Mouse (Mus musculus) hindbrain, embryonic 14.5 days (tissue): ENCODE measurements around the gene 1110008P14Rik. TPM values are rescaled to one million over a fixed set of nuclear protein-coding genes. Genes with fewer than 3 reads are reported as not detected.

ENCODE experiments used
- ATAC-seq: fragments of 200-750 bp; cut with Nextera tagmentation; 2 replicates; pipeline ENCODE4 v1.8.0; 2017; ENCODE audit warnings: moderate number of reproducible peaks, mild to moderate bottlenecking, moderate TSS enrichment, moderate library complexity; ENCODE audit not compliant: low FRiP score
- DNase-seq: peaks from one replicate; pipeline ENCODE4 v3.0.0-alpha.2; 2015; ENCODE audit warnings: low spot score
- H3K27ac ChIP-seq: fragments of 300-500 bp; sonication (generic); 2 replicates; pipeline ENCODE4 v1.5.1; 2014; ENCODE audit warnings: mild to moderate bottlenecking, moderate library complexity
- H3K27me3 ChIP-seq: fragments of 300-500 bp; sonication (generic); 2 replicates; pipeline ENCODE4 v1.6.1; 2014; ENCODE audit warnings: mild to moderate bottlenecking, low read length, mixed read lengths; ENCODE audit not compliant: control insufficient read depth, insufficient read depth
- H3K36me3 ChIP-seq: fragments of 300-500 bp; sonication (generic); replicated peaks from 2 replicates; pipeline ENCODE4 v1.6.1; 2014; ENCODE audit not compliant: control insufficient read depth, insufficient read depth
- H3K4me1 ChIP-seq: fragments of 300-500 bp; sonication (generic); replicated peaks from 2 replicates; pipeline ENCODE4 v1.6.1; 2014; ENCODE audit warnings: antibody characterized with exemption, low read length, mixed read lengths; ENCODE audit not compliant: control insufficient read depth, insufficient read depth
- H3K4me2 ChIP-seq: fragments of 300-500 bp; sonication (generic); replicated peaks from 2 replicates; pipeline ENCODE4 v1.6.1; 2014; ENCODE audit warnings: mild to moderate bottlenecking, moderate library complexity
- H3K4me3 ChIP-seq: fragments of 300-500 bp; sonication (generic); replicated peaks from 2 replicates; pipeline ENCODE4 v1.5.1; 2014; ENCODE audit warnings: mild to moderate bottlenecking, low read length
- H3K9ac ChIP-seq: fragments of 300-500 bp; sonication (generic); 2 replicates; pipeline ENCODE4 v1.6.1; 2014
- H3K9me3 ChIP-seq: fragments of 300-500 bp; sonication (generic); 2 replicates; pipeline ENCODE4 v1.6.1; 2016; ENCODE audit warnings: low read length; ENCODE audit not compliant: control insufficient read depth
- WGBS: fragments of 180-500 bp; shearing (Covaris S2); extraction: QIAGEN DNeasy Blood & Tissue Kit; methylation state at CpG from one replicate; pipeline ENCODE4 v1.1.7; 2014; 5-methylcytosine and 5-hydroxymethylcytosine counted together
- polyA plus RNA-seq: library from polyadenylated mRNA; unstranded; fragments of >200 nt; fragmentation: Nextera tagmentation; extraction: Ambion mirVana; gene quantifications from 2 replicates; pipeline ENCODE4 v1.2.1, GENCODE M21; 2014

1110008P14Rik gene
- polyA plus RNA-seq, 1 experiment from 2014 or later = 175 TPM

DNA sequence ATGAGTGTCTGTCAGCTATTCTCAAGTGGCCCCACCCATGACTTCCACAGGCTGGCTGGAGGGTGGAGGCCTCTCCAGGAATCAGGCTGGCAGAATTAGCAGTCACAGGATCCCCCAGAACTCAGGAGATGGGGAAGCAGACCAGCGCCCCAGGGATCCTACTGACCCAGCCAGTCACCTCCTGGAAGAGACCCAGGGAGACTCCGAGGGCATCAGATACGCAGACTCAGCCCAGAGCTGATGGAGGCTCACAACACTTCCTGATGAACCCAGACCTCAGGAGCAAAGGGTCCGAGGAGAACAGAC, 40.2 kb downstream of the 1110008P14Rik start:
- WGBS = 86% methylated on average over 4 of the region's 4 CpGs

GRCm38 (mm10) chr2:32340836-32341633, 40.7 kb downstream of the 1110008P14Rik start:
- H3K4me3 ChIP-seq = no peak overlapping the region
- H3K4me1 ChIP-seq = peaks cover 13% of the 10 kb centered on the region
- no peak overlapping the region for H3K4me2 ChIP-seq
- no peaks in the 10 kb centered on the region for H3K27me3 ChIP-seq
- no peaks in the 10 kb centered on the region for H3K9me3 ChIP-seq
- DNase-seq (no peak), ATAC-seq (no peak)
- no peak overlapping the region for H3K9ac ChIP-seq
- no peak overlapping the region for H3K27ac ChIP-seq
- WGBS = 83% methylated on average over 13 of the region's 13 CpGs
- peaks cover 45% of the 10 kb centered on the region for H3K36me3 ChIP-seq

More for the DNA sequence above, 40.2 kb downstream of the 1110008P14Rik start:
- Histone ChIP-seq H3K9me3 (no peaks in the 10 kb centered on the region), H3K4me1 (peaks cover 13% of the 10 kb centered on the region), H3K9ac (no peak overlapping the region), H3K27me3 (no peaks in the 10 kb centered on the region), H3K27ac (no peak overlapping the region), H3K36me3 (peaks cover 42% of the 10 kb centered on the region), H3K4me2 (no peak overlapping the region), H3K4me3 (no peak overlapping the region)
- ATAC-seq (no peak), DNase-seq (no peak)

- no peak overlapping the region for H3K4me2 ChIP-seq
- DNase-seq (no peak), ATAC-seq (no peak)
- peaks cover 54% of the 10 kb centered on the region for H3K36me3 ChIP-seq
- H3K27me3 ChIP-seq = no peaks in the 10 kb centered on the region
- H3K9me3 ChIP-seq = no peaks in the 10 kb centered on the region
- WGBS = 37% methylated on average over 26 of the region's 26 CpGs
- H3K4me1 ChIP-seq = peaks cover 13% of the 10 kb centered on the region
- H3K9ac ChIP-seq = no peak overlapping the region
- H3K4me3 ChIP-seq = no peak overlapping the region
- H3K27ac ChIP-seq = no peak overlapping the region
Measured at GRCm38 (mm10) chr2:32339912-32340642, 41.7 kb downstream of the 1110008P14Rik start.

GRCm38 (mm10) chr2:32335888-32336287, 45.9 kb downstream of the 1110008P14Rik start:
- no peaks in the 10 kb centered on the region for H3K4me1 ChIP-seq
- H3K4me3 ChIP-seq = no peak overlapping the region
- no peaks in the 10 kb centered on the region for H3K9me3 ChIP-seq
- DNase-seq (no peak), ATAC-seq (no peak)
- H3K27ac ChIP-seq = no peak overlapping the region
- 60% methylated on average over 15 of the region's 15 CpGs for WGBS
- no peak overlapping the region for H3K4me2 ChIP-seq
- peaks cover 89% of the 10 kb centered on the region for H3K36me3 ChIP-seq
- no peak overlapping the region for H3K9ac ChIP-seq
- H3K27me3 ChIP-seq = no peaks in the 10 kb centered on the region

- DNase-seq (no peak), ATAC-seq (no peak)
- no peak overlapping the region for H3K27ac ChIP-seq
- H3K36me3 ChIP-seq = peaks cover 67% of the 10 kb centered on the region
- no peaks in the 10 kb centered on the region; the same call in 1 of the 2 replicates for H3K4me1 ChIP-seq
- no peaks in the 10 kb centered on the region for H3K27me3 ChIP-seq
- no peak overlapping the region for H3K9ac ChIP-seq
- 89% methylated on average over 5 of the region's 5 CpGs for WGBS
- no peaks in the 10 kb centered on the region for H3K9me3 ChIP-seq
- H3K4me3 ChIP-seq = no peak overlapping the region
- no peak overlapping the region for H3K4me2 ChIP-seq
Measured at GRCm38 (mm10) chr2:32332159-32332558, 49.6 kb downstream of the 1110008P14Rik start.

- WGBS = 49% methylated on average over 6 of the region's 6 CpGs
- H3K4me2 ChIP-seq = no peak overlapping the region
- H3K9ac ChIP-seq = no peak overlapping the region
- DNase-seq = no peak
- no peaks in the 10 kb centered on the region; the same call in 1 of the 2 replicates for H3K4me1 ChIP-seq
- H3K9me3 ChIP-seq = no peaks in the 10 kb centered on the region
- no peak for ATAC-seq
- no peak overlapping the region for H3K27ac ChIP-seq
- H3K4me3 ChIP-seq = no peak overlapping the region
- no peaks in the 10 kb centered on the region for H3K27me3 ChIP-seq
- peaks cover 55% of the 10 kb centered on the region for H3K36me3 ChIP-seq
Measured at GRCm38 (mm10) chr2:32329531-32329930, 52.2 kb downstream of the 1110008P14Rik start.

DNA sequence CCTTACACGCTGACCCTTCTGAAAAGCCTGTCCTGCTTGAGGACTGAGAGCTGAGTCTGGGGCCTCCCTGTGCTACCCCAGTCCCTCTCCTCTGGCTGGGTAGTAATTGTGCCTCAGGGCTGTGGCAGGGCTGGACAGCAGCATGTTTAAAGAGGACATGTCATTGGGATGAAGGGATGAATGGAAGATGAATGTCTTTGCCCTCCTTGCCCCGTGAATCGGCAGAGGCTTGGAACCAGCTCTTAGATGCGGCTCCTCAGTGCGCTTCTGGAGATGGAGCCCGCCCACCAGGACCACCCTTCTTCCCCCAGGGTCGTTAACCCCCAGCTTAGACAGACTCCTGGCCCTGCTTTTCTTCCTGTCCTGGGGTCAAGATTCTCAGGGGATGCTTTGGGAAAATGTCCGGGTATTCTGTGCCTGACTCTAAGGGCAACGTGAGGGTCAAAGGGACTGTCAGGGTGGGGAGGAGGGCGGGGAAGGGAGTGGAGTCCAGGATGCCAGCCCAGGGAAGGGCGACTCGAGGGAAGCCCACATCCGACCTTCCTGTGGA, 52.8 kb downstream of the 1110008P14Rik start:
- H3K27ac ChIP-seq = no peak overlapping the region
- no peak overlapping the region for H3K9ac ChIP-seq
- no peaks in the 10 kb centered on the region for H3K27me3 ChIP-seq
- H3K4me1 ChIP-seq = no peaks in the 10 kb centered on the region; the same call in 1 of the 2 replicates
- peaks cover 52% of the 10 kb centered on the region for H3K36me3 ChIP-seq
- no peak overlapping the region for H3K4me3 ChIP-seq
- DNase-seq = no peak
- no peak for ATAC-seq
- no peak overlapping the region for H3K4me2 ChIP-seq
- H3K9me3 ChIP-seq = no peaks in the 10 kb centered on the region
- 16% methylated on average over 13 of the region's 13 CpGs for WGBS

GRCm38 (mm10) chr2:32327200-32327599, 54.5 kb downstream of the 1110008P14Rik start:
- DNase-seq (no peak), ATAC-seq (no peak)
- Histone ChIP-seq H3K4me1 (peaks cover 12% of the 10 kb centered on the region), H3K4me3 (no peak overlapping the region), H3K4me2 (no peak overlapping the region), H3K27ac (no peak overlapping the region), H3K36me3 (peaks cover 40% of the 10 kb centered on the region), H3K27me3 (no peaks in the 10 kb centered on the region), H3K9me3 (no peaks in the 10 kb centered on the region), H3K9ac (no peak overlapping the region)
- 79% methylated on average over 4 of the region's 4 CpGs for WGBS
